Mouse (Mus musculus) spleen, postnatal 4 days (tissue): ENCODE measurements around the gene Krtap10-4.
"Not testable (repeated sequence)": the region's sequence is repeated elsewhere in the genome, so short reads cannot be mapped to it uniquely, and the experiment has no call there.

ENCODE experiments used
- DNase-seq, 2 experiments: peaks; one replicate each; pipeline ENCODE4 v3.0.0; 2022; ENCODE audit warnings: low spot score in 2 of 2

The Krtap10-4 gene

DNA sequence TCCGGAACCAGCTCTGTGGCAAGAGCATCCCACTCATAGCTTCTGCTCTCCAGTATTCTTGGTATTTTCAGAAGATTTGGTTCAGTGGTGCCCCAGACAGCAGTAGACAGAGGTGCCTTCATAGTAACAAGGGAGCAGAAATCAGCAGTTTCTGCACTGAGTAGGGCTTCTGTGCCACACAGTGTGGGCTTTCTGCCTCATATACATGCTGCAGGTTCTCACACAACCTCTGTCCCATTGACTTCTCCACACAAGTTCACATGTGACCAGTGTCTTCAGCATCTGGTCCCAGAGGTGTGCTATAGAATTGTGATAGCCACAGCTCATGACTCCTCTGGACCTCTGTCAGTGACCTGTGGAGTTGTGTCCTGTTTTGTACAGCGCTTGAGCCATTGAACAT lies 38.3 kb downstream of the Krtap10-4 start:
- no peak for DNase-seq

DNA sequence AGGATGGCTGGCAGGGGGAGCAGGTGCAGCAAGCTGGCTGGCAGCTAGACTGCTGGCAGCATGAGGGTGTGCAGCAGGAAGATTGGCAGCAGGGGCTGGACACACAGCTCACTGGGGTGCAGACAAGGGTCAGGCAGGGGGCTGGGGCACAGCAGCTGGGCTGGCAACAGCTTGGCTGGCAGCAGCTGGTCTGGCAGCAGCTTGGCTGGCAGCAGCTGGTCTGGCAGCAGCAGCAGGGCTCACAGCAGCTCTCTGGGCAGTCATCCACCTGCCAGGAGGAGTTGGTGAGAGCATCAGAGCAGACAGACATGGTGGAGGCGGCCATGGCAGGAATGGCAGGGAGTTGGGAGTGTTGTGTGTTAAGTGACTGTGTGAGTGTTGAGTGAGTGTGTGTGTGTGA lies 39.0 kb downstream of the Krtap10-4 start, which contains the start of gene Gm7137:
Gene Gm7137 (minus strand): TSS at position 325 of the 400 bp plus-strand sequence.
- DNase-seq, result not testable (repeated sequence)

DNA sequence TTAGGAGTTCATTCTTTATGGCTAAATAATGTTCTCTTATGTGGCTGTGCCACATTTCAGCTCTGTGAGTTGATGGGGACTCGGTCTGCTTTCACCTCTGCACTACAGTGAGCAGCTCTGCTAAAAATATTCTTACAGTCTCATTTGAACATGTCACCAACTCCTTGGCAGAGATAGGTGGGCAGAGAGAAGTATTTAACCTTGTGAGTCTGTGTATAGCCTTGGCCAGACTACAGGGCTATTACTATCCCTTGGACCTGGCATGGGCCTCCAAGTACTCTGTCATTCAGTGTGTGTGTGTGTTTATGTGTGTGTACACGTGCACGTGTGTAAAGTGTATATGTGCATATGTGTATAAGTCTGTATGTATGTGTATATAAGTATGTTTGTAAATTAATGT lies 43.5 kb downstream of the Krtap10-4 start:
- DNase-seq, result not testable (repeated sequence)

DNA sequence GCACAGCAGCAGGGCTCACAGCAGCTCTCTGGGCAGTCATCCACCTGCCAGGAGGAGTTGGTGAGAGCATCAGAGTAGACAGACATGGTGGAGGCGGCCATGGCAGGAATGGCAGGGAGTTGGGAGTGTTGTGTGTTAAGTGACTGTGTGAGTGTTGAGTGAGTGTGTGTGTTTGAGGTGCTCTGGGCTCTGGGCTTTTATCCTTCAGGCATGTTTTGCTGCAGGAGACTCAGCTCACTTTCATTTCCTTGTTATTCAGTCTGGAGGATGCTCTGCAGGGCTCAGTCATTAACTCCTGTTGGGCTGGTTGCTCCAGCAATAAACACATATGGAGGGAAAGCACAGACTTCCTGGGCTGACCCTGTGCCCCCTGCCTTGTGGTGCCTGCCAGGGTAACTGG lies 44.5 kb downstream of the Krtap10-4 start, which contains the start of gene Gm3250:
Gene Gm3250 (minus strand): TSS at position 101 of the 400 bp plus-strand sequence.
- not testable (repeated sequence) for DNase-seq

DNA sequence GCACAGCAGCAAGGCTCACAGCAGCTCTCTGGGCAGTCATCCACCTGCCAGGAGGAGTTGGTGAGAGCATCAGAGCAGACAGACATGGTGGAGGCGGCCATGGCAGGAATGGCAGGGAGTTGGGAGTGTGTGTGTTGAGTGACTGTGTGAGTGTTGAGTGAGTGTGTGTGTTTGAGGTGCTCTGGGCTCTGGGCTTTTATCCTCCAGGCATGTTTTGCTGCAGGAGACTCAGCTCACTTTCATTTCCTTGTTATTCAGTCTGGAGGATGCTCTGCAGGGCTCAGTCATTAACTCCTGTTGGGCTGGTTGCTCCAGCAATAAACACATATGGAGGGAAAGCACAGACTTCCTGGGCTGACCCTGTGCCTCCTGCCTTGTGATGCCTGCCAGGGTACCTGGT lies 50.1 kb downstream of the Krtap10-4 start, which contains the start of gene Gm7138:
Gene Gm7138 (minus strand): TSS at position 101 of the 400 bp plus-strand sequence.
- not testable (repeated sequence) for DNase-seq
